Mouse (Mus musculus) embryonic facial prominence, embryonic 15.5 days (tissue): ENCODE measurements at regions not wholly inside any gene's neighbourhood (a gene's known extent, or its start where the extent isn't known, plus 50 kb on each side); places are given as distances from the start of the nearest gene placed in this dataset.
"Not testable (repeated sequence)": the region's sequence is repeated elsewhere in the genome, so short reads cannot be mapped to it uniquely, and the experiment has no call there.

Experiments
- ATAC-seq: fragments of 200-750 bp; cut with Nextera tagmentation; 2 replicates; pipeline ENCODE4 v1.8.0; 2017; ENCODE audit warnings: low read depth, moderate TSS enrichment; ENCODE audit not compliant: insufficient number of reproducible peaks, low FRiP score, low TSS enrichment
- H3K27ac ChIP-seq: fragments of 300-500 bp; sonication (generic); replicated peaks from 2 replicates; pipeline ENCODE4 v1.5.1; 2015; ENCODE audit warnings: mild to moderate bottlenecking, inconsistent platforms
- H3K27me3 ChIP-seq: fragments of 300-500 bp; sonication (generic); 2 replicates; pipeline ENCODE4 v1.6.1; 2015; ENCODE audit warnings: inconsistent platforms
- H3K36me3 ChIP-seq: fragments of 300-500 bp; sonication (generic); 2 replicates; pipeline ENCODE4 v1.6.1; 2015; ENCODE audit warnings: mild to moderate bottlenecking, inconsistent platforms
- H3K4me1 ChIP-seq: fragments of 300-500 bp; sonication (generic); 2 replicates; pipeline ENCODE4 v1.6.1; 2015; ENCODE audit warnings: inconsistent platforms
- H3K4me2 ChIP-seq: fragments of 300-500 bp; sonication (generic); replicated peaks from 2 replicates; pipeline ENCODE4 v1.6.1; 2015; ENCODE audit warnings: mild to moderate bottlenecking, inconsistent platforms
- H3K4me3 ChIP-seq: fragments of 300-500 bp; sonication (generic); replicated peaks from 2 replicates; pipeline ENCODE4 v1.5.1; 2015; ENCODE audit warnings: mild to moderate bottlenecking, inconsistent platforms
- H3K9ac ChIP-seq: fragments of 300-500 bp; sonication (generic); 2 replicates; pipeline ENCODE4 v1.6.1; 2015; ENCODE audit warnings: inconsistent platforms
- H3K9me3 ChIP-seq: fragments of 300-500 bp; sonication (generic); replicated peaks from 2 replicates; pipeline ENCODE4 v1.6.1; 2016; ENCODE audit warnings: inconsistent platforms
- WGBS: fragments of 180-500 bp; shearing (Covaris S2); methylation state at CpG from one replicate; pipeline ENCODE4 v1.1.7; 2015; 5-methylcytosine and 5-hydroxymethylcytosine counted together

DNA sequence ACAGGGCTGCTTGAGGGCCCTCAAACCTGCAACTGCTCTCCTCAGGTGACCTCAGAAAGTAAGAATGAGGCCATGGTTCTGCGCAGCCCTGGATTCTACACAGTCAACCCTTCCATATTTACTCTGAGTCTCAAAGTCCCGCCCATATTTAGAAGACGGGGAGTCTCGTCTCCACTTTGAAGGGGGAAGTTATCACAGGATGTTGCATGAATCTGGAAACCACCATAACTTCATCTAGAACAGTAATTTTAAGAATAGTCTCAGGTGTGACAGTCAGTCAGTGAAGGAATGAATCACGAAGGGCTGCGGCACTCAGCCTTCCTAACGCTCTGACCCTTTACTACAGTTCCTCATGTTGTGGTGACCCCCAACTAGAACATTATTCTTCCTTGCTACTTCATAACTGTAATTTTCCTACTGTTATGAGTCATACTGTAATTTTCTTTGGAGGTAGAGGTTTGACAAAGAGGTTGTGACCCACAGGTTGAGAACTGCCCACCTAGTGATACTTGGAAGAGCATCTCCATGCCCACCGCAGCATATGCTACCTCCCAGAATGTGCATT, 122.9 kb upstream of the Rybp start:
- no peak overlapping the region for H3K4me3 ChIP-seq
- no peaks in the 10 kb centered on the region for H3K27me3 ChIP-seq
- no peak overlapping the region for H3K9ac ChIP-seq
- no peaks in the 10 kb centered on the region for H3K9me3 ChIP-seq
- WGBS, result 96% methylated on average over 8 of the region's 8 CpGs
- ATAC-seq, result no peak
- no peak overlapping the region for H3K27ac ChIP-seq
- no peaks in the 10 kb centered on the region for H3K36me3 ChIP-seq
- H3K4me1 ChIP-seq, result no peaks in the 10 kb centered on the region
- no peak overlapping the region for H3K4me2 ChIP-seq

DNA sequence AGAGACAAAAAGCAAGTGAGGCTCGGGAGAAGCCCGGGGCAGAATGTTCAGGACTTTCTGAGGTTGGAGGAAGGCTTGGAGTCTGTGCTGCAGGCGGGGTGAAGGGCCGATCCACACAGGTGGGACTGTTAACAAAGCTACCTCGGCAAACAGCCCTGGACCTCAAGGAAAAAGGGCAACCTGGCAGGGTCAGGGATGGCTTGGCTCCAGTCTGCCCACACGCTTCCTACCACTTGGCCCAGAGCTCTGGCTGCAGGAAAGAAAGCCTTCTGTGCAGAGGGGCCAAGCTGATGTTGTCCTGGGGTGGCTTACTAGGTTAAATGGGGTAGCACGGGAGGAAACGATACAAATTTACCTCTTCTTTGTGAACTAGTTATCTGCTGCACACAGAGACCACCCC, 121.5 kb upstream of the Rybp start:
- H3K4me1 ChIP-seq, result no peaks in the 10 kb centered on the region
- H3K4me3 ChIP-seq, result no peak overlapping the region

DNA sequence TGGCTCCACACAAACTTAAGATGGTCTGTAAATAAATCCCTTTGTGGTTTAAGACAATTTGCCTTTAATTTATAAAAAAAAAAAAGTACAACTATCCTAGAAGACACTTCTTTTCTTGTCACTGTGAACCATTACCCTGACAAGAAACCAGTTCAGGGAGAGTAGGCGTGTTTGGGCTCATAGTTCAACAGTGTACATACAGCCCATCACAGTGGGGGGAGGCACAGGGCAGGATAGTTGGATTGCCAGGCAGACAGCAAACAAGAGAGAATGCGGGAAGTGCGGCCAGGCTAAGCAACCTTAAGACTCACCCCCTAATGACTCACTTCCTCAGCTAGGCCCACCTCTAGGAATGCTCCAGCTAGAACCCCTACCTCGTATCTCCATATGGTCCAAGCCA, 119.2 kb upstream of the Rybp start:
- Histone ChIP-seq H3K9ac (no peak overlapping the region), H3K27ac (no peak overlapping the region), H3K9me3 (no peaks in the 10 kb centered on the region), H3K4me1 (no peaks in the 10 kb centered on the region), H3K4me3 (no peak overlapping the region), H3K4me2 (no peak overlapping the region), H3K36me3 (no peaks in the 10 kb centered on the region), H3K27me3 (no peaks in the 10 kb centered on the region)
- WGBS, result 74% methylated on average over 4 of the region's 4 CpGs
- ATAC-seq, result no peak

More for the DNA sequence above, 121.5 kb upstream of the Rybp start:
- no peak overlapping the region for H3K9ac ChIP-seq
- no peak for ATAC-seq
- H3K4me2 ChIP-seq, result no peak overlapping the region
- H3K27me3 ChIP-seq, result no peaks in the 10 kb centered on the region
- 76% methylated on average over 8 of the region's 8 CpGs for WGBS
- H3K27ac ChIP-seq, result no peak overlapping the region
- H3K36me3 ChIP-seq, result no peaks in the 10 kb centered on the region
- H3K9me3 ChIP-seq, result no peaks in the 10 kb centered on the region

DNA sequence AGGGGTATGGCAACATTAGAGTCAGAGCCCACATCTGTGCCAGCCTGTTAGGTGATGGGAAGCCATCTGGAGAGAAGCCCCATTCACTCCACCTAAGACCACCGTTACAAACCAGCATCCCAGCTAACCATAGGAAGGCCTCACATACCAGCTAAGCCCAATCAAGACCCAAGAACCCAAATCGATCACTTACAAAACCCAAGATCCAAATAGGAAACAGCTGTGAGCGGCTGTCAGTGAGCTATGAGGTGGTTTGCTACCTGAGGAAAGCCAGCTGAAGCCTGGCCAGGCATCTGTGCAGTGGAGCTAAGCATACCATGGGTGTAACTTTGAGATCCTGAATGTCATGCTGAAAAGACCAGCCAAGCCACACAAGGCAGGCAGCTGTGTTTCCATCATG, 116.9 kb upstream of the Rybp start:
- H3K9me3 ChIP-seq, result no peaks in the 10 kb centered on the region
- H3K9ac ChIP-seq, result no peak overlapping the region
- H3K4me3 ChIP-seq, result no peak overlapping the region
- H3K36me3 ChIP-seq, result no peaks in the 10 kb centered on the region
- no peak for ATAC-seq
- 58% methylated on average over 3 of the region's 3 CpGs for WGBS
- H3K4me1 ChIP-seq, result no peaks in the 10 kb centered on the region
- no peak overlapping the region for H3K27ac ChIP-seq
- no peak overlapping the region for H3K4me2 ChIP-seq
- H3K27me3 ChIP-seq, result no peaks in the 10 kb centered on the region

DNA sequence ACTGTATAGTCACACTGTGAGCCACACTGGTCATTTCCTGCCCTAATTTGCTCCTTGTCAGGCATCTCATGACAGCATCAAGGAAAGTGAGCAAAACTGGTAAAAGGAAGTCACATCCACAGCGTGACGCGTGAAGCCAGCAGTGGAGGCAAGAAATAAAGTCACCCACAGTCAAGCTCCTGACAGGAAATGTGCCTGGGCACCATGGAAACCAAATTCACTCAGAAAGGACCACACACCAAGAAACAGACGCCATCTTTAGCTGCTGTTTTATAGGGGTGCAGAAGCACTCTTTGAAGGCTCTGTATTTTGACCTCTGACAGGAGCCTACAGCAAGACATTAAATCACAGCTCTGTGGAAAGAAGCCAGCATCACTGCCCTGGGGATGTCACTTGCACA, 115.4 kb upstream of the Rybp start:
- ATAC-seq, result no peak
- WGBS, result 54% methylated on average over 4 of the region's 4 CpGs

DNA sequence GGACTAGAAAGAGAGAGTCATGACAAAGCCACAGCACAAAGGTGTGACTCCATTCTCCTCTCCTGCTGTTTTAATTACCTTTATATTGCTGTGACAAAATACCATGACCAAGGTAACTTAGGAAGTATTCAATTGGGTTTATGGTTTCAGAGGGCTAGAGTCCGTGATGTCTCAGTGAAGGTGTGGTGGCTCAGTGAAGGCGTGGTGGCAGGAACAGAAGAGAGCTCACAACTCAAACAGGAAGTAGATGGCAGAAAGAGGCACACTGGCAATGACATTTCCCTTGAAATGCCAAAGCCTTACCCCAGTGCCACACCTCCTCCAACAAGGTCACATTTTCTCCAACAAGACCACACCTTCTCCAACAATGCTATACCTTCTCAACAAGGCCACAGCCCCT, 114.4 kb upstream of the Rybp start:
- H3K9ac ChIP-seq, result no peak overlapping the region
- H3K27me3 ChIP-seq, result no peaks in the 10 kb centered on the region
- no peaks in the 10 kb centered on the region for H3K36me3 ChIP-seq
- H3K9me3 ChIP-seq, result no peaks in the 10 kb centered on the region
- H3K4me3 ChIP-seq, result no peak overlapping the region
- no peak overlapping the region for H3K4me2 ChIP-seq
- H3K4me1 ChIP-seq, result peaks cover 1% of the 10 kb centered on the region; the same call in 1 of the 2 replicates
- 93% methylated on average over 2 of the region's 2 CpGs for WGBS
- no peak overlapping the region for H3K27ac ChIP-seq
- no peak for ATAC-seq

More for the DNA sequence above, 115.4 kb upstream of the Rybp start:
- Histone ChIP-seq H3K27ac (no peak overlapping the region), H3K4me3 (no peak overlapping the region), H3K36me3 (no peaks in the 10 kb centered on the region), H3K9me3 (no peaks in the 10 kb centered on the region), H3K27me3 (no peaks in the 10 kb centered on the region), H3K4me2 (no peak overlapping the region), H3K4me1 (no peaks in the 10 kb centered on the region), H3K9ac (no peak overlapping the region)

DNA sequence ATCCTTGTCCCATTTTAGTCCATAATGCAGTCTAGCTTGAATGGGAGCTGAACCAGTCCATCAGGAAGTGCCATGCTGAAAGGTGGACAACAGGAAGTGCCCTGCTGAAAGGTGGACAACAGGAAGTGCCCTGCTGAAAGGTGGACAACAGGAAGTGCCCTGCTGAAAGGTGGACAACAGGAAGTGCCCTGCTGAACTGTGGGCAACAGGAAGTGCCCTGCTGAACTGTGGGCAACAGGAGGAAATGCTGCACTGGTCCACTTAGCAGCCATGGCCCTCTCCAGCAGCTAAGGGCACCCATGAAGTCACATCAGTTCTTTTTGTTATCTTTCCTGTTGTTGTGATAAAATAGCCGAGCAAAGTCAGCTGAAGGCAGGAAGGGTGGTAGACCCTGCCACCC, 112.1 kb upstream of the Rybp start:
- H3K9me3 ChIP-seq, H3K4me2 ChIP-seq, H3K4me3 ChIP-seq, H3K27me3 ChIP-seq, H3K27ac ChIP-seq, H3K9ac ChIP-seq, ATAC-seq, H3K36me3 ChIP-seq: not testable (repeated sequence)
- H3K4me1 ChIP-seq, result peaks cover 16% of the 10 kb centered on the region
- WGBS, result 85% methylated on average over 1 of the region's 1 CpGs

DNA sequence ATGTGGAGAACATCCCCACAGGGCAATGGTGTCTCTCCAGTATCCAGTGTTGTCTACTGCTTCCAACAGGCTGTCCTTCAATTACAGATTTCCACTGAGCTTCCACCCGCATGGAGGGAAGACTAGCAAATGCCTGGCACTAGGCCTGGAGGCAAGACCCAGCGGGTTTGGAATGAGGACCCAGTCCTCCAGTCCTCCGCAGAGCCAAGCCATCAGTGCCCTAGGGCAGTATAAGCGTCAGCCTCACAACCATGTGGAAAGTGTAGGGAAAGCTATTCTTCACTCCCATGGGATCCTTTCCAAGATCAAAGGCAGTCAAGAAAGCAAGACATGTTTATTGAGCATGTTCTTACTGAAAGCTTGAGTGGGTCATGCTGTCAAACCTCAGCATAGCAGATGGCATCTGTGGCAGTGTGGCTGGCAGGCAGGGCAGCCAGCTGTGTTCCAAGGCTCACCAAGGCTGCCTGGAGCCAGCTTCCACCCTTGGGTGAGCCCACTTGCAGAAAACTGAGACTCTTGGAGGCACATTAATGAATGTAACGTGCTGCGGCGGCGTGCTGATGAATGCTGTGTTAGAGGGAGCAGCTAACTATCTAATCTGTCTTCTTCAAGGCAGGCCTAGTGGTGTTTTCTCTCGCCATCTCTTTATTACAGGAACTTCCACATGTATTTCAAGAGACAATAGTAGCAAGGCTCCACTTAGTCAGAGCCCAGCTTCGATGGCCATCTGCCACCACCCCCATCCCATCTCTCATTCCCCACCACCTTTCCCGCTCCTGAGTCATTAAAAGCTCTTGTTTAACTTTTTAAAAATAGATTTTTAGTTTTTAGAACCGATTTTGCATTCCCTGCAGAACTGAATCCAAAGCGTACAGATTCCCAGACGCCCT, 109.3 kb upstream of the Rybp start:
- Histone ChIP-seq H3K27me3 (no peaks in the 10 kb centered on the region), H3K9me3 (peaks cover 6% of the 10 kb centered on the region; the same call in 1 of the 2 replicates), H3K4me2 (no peak overlapping the region), H3K27ac (no peak overlapping the region), H3K36me3 (no peaks in the 10 kb centered on the region), H3K4me1 (peaks cover 16% of the 10 kb centered on the region), H3K9ac (no peak overlapping the region), H3K4me3 (no peak overlapping the region)
- WGBS, result 53% methylated on average over 14 of the region's 14 CpGs
- peak; percentile 51; the same call in 1 of the 2 replicates for ATAC-seq

DNA sequence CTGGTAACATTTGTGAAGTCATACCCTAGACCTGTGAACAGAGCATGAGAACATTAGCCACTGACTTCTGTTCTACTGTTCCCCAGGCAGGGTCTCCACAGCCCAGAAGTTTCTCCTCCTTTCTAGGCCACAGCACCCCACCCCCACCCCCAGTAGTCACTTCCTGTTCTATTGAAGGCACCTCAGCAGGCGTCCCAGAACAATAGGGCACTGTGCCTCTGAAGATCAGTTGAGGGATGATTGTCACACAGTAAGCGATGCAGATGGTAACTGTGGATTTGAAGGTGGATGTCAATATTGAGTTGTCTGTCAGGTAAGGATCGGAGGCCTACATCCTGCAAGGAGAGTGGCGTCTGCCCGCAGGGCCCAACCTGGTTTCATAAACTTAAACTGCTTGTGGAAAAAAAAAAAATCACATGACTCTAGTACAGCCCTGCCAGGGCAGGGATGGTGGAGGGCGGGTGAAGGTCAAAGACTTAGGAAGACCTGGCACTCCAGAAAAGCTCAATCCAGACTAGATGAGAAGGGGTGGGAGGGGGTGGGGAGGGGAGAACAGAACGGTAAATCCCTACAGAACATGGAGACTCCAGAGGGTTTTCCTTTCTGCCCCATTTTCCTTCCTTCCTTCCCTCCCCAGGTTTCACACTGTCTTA, 103.1 kb upstream of the Rybp start:
- no peak overlapping the region for H3K27ac ChIP-seq
- no peak for ATAC-seq
- H3K4me3 ChIP-seq, result no peak overlapping the region
- H3K27me3 ChIP-seq, result no peaks in the 10 kb centered on the region
- peaks cover 6% of the 10 kb centered on the region; the same call in 1 of the 2 replicates for H3K9me3 ChIP-seq
- peaks cover 21% of the 10 kb centered on the region for H3K4me1 ChIP-seq
- no peak overlapping the region for H3K4me2 ChIP-seq
- WGBS, result 78% methylated on average over 7 of the region's 7 CpGs
- no peak overlapping the region for H3K9ac ChIP-seq
- no peaks in the 10 kb centered on the region for H3K36me3 ChIP-seq

DNA sequence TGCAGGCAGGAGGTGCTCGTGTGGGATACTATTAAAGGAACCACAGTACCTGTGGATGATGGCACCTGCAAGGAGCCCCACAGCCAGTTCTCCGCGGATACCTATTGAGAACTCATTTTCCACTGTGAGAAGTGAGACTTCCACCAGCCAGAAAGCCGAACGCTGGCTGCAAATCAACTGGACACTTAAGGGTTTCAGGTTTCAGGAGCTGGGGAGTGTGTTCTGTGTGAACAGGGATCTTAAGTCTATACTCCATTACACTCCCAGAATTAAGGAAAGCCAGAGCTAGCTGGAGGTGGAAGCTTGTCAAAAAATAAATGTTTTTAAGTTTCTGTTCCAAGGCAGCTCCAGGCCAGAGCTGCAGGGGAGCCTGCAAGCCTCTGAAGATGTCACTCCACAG, 99.8 kb upstream of the Rybp start:
- no peak for ATAC-seq
- peaks cover 16% of the 10 kb centered on the region for H3K4me1 ChIP-seq
- whole genome bisulfite sequencing, result 16% methylated on average over 5 of the region's 5 CpGs
- H3K4me3 ChIP-seq, result no peak overlapping the region
- H3K4me2 ChIP-seq, result no peak overlapping the region
- H3K27me3 ChIP-seq, result no peaks in the 10 kb centered on the region
- no peaks in the 10 kb centered on the region for H3K9me3 ChIP-seq
- H3K36me3 ChIP-seq, result no peaks in the 10 kb centered on the region
- H3K9ac ChIP-seq, result no peak overlapping the region
- H3K27ac ChIP-seq, result 0 out of 2 replicates have a peak overlapping the region, but pooled peaks have one; percentile 55

DNA sequence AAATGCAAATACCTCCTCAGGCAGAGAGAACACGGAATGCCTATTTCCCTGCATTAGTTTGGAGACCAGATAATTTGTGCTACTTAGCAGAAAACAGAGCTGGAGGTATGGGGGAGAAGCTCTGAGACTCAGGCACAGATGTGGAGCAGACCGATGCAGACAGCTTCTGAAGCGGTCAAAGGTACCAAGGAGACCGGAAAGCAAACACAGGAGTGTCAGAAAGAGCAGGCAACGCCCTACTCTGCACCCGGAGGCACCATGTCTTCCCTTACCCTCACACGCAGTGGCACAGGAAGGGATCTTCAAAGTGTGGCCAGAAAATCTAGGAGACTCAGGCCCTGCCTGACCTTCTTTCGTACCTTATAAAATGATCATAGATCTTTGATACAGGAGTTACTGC, 98.4 kb upstream of the Rybp start:
- no peaks in the 10 kb centered on the region for H3K36me3 ChIP-seq
- no peak overlapping the region for H3K9ac ChIP-seq
- no peaks in the 10 kb centered on the region for H3K9me3 ChIP-seq
- H3K4me3 ChIP-seq, result no peak overlapping the region
- H3K27me3 ChIP-seq, result no peaks in the 10 kb centered on the region
- no peak overlapping the region for H3K27ac ChIP-seq
- peaks cover 24% of the 10 kb centered on the region for H3K4me1 ChIP-seq
- no peak overlapping the region for H3K4me2 ChIP-seq
- no peak for ATAC-seq
- WGBS, result 53% methylated on average over 8 of the region's 8 CpGs
